Mouse (Mus musculus) stomach, embryonic 16.5 days (tissue): ENCODE results near the gene Myh9. TPM values are rescaled to one million over a fixed set of nuclear protein-coding genes. Genes with fewer than 3 reads are reported as not detected.
"Not testable (repeated sequence)": the region's sequence is repeated elsewhere in the genome, so short reads cannot be mapped to it uniquely, and the experiment has no call there.

Experiments used
- ATAC-seq: fragments of 200-750 bp; cut with Nextera tagmentation; 2 replicates; pipeline ENCODE4 v1.8.0; 2017; ENCODE audit warnings: moderate number of reproducible peaks, moderate TSS enrichment; ENCODE audit not compliant: insufficient read depth, low FRiP score
- H3K27ac ChIP-seq: fragments of 300-500 bp; sonication (generic); 2 replicates; pipeline ENCODE4 v1.5.1; 2014; ENCODE audit warnings: low read length
- H3K27me3 ChIP-seq: fragments of 300-500 bp; sonication (generic); 2 replicates; pipeline ENCODE4 v1.6.1; 2014; ENCODE audit warnings: low read length, control low read depth, mixed read lengths; ENCODE audit not compliant: control insufficient read depth, insufficient read depth
- H3K36me3 ChIP-seq: fragments of 300-500 bp; sonication (generic); 2 replicates; pipeline ENCODE4 v1.6.1; 2014; ENCODE audit warnings: low read length; ENCODE audit not compliant: control insufficient read depth, insufficient read depth
- H3K4me1 ChIP-seq: fragments of 300-500 bp; sonication (generic); 2 replicates; pipeline ENCODE4 v1.6.1; 2014; ENCODE audit warnings: low read length, control low read depth, mixed read lengths; ENCODE audit not compliant: control insufficient read depth, insufficient read depth
- H3K4me2 ChIP-seq: fragments of 300-500 bp; sonication (generic); 2 replicates; pipeline ENCODE4 v1.6.1; 2014; ENCODE audit warnings: low read depth, low read length, mixed read lengths
- H3K4me3 ChIP-seq: fragments of 300-500 bp; sonication (generic); replicated peaks from 2 replicates; pipeline ENCODE4 v1.5.1; 2014; ENCODE audit warnings: mild to moderate bottlenecking, low read length
- H3K9ac ChIP-seq: fragments of 300-500 bp; sonication (generic); 2 replicates; pipeline ENCODE4 v1.6.1; 2014; ENCODE audit warnings: low read length
- H3K9me3 ChIP-seq: fragments of 300-500 bp; sonication (generic); replicated peaks from 2 replicates; pipeline ENCODE4 v1.6.1; 2016; ENCODE audit warnings: low read length, control low read depth; ENCODE audit not compliant: control insufficient read depth
- WGBS: fragments of 180-500 bp; shearing (Covaris S2); extraction: QIAGEN DNeasy Blood & Tissue Kit; methylation state at CpG from one replicate; pipeline ENCODE4 v1.1.7; 2014; 5-methylcytosine and 5-hydroxymethylcytosine counted together
- polyA plus RNA-seq: library from polyadenylated mRNA; unstranded; fragments of >200 nt; fragmentation: Nextera tagmentation; extraction: Ambion mirVana; gene quantifications from 2 replicates; pipeline ENCODE4 v1.2.1, GENCODE M21; 2015

Myh9 gene
- polyA plus RNA-seq, 1 experiment from 2014 or later = 54.5 TPM

DNA sequence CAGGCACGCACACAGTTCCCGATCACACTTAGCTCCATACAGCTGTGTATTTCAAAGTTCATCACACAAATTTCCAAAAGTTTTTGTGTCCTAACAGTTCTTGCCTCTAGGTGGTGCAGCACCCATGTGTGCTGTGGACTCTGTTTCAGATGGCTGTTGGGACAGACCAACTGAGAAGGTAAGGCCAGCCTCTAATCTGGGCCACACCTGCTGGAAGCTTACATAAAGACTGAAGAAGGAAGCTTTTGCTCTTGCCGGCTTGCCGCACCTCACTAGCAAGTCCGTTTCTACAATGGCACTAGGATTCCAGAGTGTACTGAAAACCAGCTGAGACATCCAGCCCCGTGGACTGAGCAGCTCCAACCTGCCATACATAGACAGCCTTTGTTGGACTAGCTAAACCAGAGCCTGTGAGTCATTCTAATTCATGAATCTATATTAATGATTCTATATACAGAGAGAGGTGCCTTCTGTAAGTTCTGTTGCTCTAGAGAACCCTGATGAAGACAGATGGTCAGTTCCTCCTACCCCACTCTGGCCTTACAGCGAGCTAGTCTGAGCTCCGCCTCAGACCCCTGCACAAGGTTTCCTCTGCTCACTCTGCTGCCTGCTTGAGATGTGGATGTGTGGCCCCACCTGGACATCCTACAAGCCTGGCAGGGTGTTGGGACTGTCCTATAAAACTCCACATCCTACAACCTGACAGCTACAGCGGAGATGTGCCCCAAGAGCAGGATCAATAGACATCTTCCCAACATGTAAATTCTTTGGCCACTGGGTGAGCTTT, 101.3 kb downstream of the Myh9 start:
- Histone ChIP-seq H3K4me1 (no peaks in the 10 kb centered on the region), H3K9ac (no peak overlapping the region), H3K27me3 (no peaks in the 10 kb centered on the region), H3K9me3 (no peaks in the 10 kb centered on the region), H3K4me3 (no peak overlapping the region), H3K4me2 (no peak overlapping the region), H3K36me3 (no peaks in the 10 kb centered on the region), H3K27ac (no peak overlapping the region)
- peak; percentile 83; the same call in 1 of the 2 replicates for ATAC-seq
- 65% methylated on average over 9 of the region's 9 CpGs for WGBS

DNA sequence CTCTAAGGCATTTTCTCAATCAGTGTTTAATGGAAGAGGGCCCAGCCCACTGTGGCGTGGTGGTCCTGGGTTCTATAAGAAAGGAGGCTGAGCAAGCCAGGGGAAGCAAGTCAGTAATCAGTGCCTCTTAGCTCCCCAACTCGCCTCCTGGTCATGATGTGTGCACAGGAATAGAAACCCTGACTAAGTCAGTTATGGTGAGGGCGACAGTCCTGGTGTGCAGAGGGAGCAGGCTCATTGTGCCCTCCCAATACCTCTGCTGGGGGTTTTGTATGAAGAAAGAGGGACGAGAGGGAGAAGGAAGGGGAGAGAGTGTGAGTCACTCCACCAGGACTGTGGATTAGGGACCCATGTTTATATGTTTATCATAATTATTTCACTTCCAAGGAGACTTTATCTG, 108.1 kb downstream of the Myh9 start:
- H3K4me2 ChIP-seq, H3K36me3 ChIP-seq, H3K27me3 ChIP-seq, H3K4me1 ChIP-seq, H3K9ac ChIP-seq, H3K27ac ChIP-seq, H3K9me3 ChIP-seq, H3K4me3 ChIP-seq, ATAC-seq: not testable (repeated sequence)
- WGBS = 50% methylated on average over 4 of the region's 4 CpGs

DNA sequence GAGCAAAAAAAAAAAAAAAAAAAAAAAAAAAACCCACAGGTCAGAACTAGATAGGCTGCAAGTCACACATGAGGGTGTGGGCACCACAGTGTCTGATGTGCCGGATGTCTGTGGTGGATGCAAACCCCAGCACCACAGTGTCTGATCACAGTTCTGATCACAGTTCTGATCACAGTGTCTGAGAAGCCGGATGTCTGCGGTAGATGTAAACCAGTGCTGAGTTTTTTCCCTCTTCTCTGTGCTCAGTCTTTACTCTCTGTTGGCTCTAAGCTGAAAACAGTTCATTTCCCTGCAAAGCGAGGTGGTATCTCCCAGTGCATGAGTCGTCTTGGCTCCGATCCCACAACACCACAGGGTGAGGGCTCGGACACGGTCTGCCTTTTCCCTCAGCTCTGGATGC, 108.6 kb downstream of the Myh9 start:
- WGBS = 53% methylated on average over 8 of the region's 8 CpGs
- not testable (repeated sequence) for H3K4me2 ChIP-seq, H3K4me1 ChIP-seq, H3K4me3 ChIP-seq, H3K27ac ChIP-seq, H3K36me3 ChIP-seq, H3K9ac ChIP-seq, ATAC-seq, H3K27me3 ChIP-seq, H3K9me3 ChIP-seq

- H3K27me3 ChIP-seq, H3K4me2 ChIP-seq, H3K27ac ChIP-seq, H3K4me3 ChIP-seq, ATAC-seq, H3K9me3 ChIP-seq, H3K4me1 ChIP-seq, H3K36me3 ChIP-seq, H3K9ac ChIP-seq: not testable (repeated sequence)
- 73% methylated on average over 10 of the region's 10 CpGs for WGBS
These were observed 109.1 kb downstream of the Myh9 start for GRCm38 (mm10) chr15:77732851-77733250.

DNA sequence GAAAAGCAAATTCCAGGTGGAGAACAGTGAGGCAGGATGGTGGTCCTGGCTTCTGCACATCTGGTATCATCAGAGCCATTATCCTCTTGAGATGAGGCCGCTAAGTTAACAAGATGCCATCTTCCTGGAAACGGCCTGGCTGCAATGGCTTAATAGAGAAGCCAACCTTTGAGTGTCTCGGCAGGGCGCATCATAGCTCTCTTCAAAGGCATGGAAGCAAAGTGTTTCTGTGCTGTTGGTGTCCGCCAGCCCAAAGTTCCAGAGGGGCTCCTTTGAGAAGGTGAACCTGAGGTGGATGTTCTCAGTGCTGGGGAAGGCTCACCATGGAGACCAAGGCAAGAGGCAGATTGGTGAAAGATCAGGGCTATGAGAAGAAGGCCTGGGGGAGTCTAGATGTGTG, 110.4 kb downstream of the Myh9 start:
- WGBS = 91% methylated on average over 5 of the region's 5 CpGs
- H3K4me1 ChIP-seq = no peaks in the 10 kb centered on the region
- no peak overlapping the region for H3K27ac ChIP-seq
- H3K4me2 ChIP-seq = no peak overlapping the region
- H3K36me3 ChIP-seq = no peaks in the 10 kb centered on the region
- no peak overlapping the region for H3K4me3 ChIP-seq
- H3K27me3 ChIP-seq = no peaks in the 10 kb centered on the region
- no peaks in the 10 kb centered on the region for H3K9me3 ChIP-seq
- no peak overlapping the region for H3K9ac ChIP-seq
- ATAC-seq = no peak

GRCm38 (mm10) chr15:77728739-77729138, 113.2 kb downstream of the Myh9 start, which contains the start of gene Apol9b:
Gene Apol9b, plus strand, starts transcription at chr15:77729039.
- no CpG with 5 or more reads among the region's 4 CpGs for WGBS
- not testable (repeated sequence) for ATAC-seq

DNA sequence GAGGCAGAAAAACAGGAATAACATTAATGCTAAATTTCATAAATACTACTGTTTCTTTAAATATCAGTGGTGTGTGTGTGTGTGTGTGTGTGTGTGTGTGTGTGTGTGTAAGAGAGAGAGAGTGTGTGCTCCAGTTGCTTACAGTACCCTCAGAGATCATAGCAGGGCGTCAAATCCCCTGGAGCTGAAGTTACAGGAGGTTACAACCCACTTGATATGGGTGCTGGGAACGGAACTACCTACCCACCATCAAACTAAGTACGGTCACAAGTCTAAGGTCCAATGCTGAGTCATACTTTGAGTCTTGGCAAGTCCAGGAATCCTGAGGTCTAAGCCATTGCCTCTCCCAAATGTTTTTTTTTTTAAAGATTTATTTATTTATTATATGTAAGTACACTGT, 114.2 kb downstream of the Myh9 start:
- WGBS = 82% methylated on average over 3 of the region's 3 CpGs

More at GRCm38 (mm10) chr15:77728739-77729138, 113.2 kb downstream of the Myh9 start, which contains the start of gene Apol9b:
- not testable (repeated sequence) for H3K9ac ChIP-seq, H3K4me2 ChIP-seq, H3K27ac ChIP-seq, H3K4me3 ChIP-seq, H3K9me3 ChIP-seq, H3K27me3 ChIP-seq, H3K4me1 ChIP-seq, H3K36me3 ChIP-seq

GRCm38 (mm10) chr15:77727139-77727538, 114.8 kb downstream of the Myh9 start:
- not testable (repeated sequence) for H3K27ac ChIP-seq, H3K36me3 ChIP-seq, ATAC-seq, H3K9ac ChIP-seq, H3K27me3 ChIP-seq, H3K4me1 ChIP-seq, H3K4me2 ChIP-seq, H3K9me3 ChIP-seq, H3K4me3 ChIP-seq
- 3% methylated on average over 3 of the region's 3 CpGs for WGBS

More for the DNA sequence above, 114.2 kb downstream of the Myh9 start:
- H3K4me1 ChIP-seq, H3K27ac ChIP-seq, H3K36me3 ChIP-seq, H3K4me3 ChIP-seq, H3K9me3 ChIP-seq, H3K27me3 ChIP-seq, H3K4me2 ChIP-seq, H3K9ac ChIP-seq, ATAC-seq: not testable (repeated sequence)

DNA sequence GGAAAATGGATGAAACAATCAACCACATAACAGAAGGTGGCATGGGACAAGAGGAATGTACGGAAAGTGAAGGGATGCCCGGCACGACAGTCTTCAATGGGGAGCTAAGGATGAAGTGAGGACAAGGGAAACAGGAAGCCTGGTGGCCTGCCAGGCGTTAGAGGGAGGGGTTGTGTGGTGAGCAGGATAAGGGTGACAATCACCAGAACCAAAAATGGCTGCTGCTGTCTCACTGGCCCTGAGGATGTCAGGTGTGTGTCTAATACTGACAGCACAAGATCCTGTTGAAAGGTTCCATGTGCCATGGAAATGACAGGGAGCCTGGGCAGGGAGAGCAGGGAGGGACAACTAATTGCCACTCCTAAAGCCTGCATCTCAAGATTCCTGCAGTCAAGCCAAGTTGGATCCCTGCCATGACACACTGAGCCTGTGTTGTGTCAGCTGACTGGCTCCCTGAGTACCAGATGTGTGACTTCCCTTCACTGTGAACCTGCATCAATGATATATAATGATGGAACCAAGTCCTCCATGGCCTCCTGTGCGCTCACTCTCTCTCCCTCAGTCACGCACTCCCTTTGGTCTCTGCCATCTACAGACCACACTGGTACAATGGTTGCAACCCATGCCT, 116.5 kb downstream of the Myh9 start:
- H3K27me3 ChIP-seq, H3K4me2 ChIP-seq, H3K36me3 ChIP-seq, H3K4me1 ChIP-seq, H3K4me3 ChIP-seq, H3K27ac ChIP-seq, H3K9me3 ChIP-seq, H3K9ac ChIP-seq: not testable (repeated sequence)
- 61% methylated on average over 6 of the region's 6 CpGs for WGBS
- peak; percentile 20; the same call in 1 of the 2 replicates for ATAC-seq
